Mouse (Mus musculus) forebrain, embryonic 16.5 days (tissue): ENCODE data around the gene Krt23. TPM values are rescaled to one million over a fixed set of nuclear protein-coding genes. Genes with fewer than 3 reads are reported as not detected.

ENCODE experiments used
- ATAC-seq: fragments of 200-750 bp; cut with Nextera tagmentation; 2 replicates; pipeline ENCODE4 v1.8.0; 2017; ENCODE audit warnings: mild to moderate bottlenecking, moderate library complexity
- H3K27ac ChIP-seq: fragments of 300-500 bp; sonication (generic); 2 replicates; pipeline ENCODE4 v1.5.1; 2014; ENCODE audit warnings: low read length, control low read depth
- H3K27me3 ChIP-seq: fragments of 300-500 bp; sonication (generic); replicated peaks from 2 replicates; pipeline ENCODE4 v1.6.1; 2014; ENCODE audit warnings: low read length; ENCODE audit not compliant: control insufficient read depth, insufficient read depth
- H3K36me3 ChIP-seq: fragments of 300-500 bp; sonication (generic); 2 replicates; pipeline ENCODE4 v1.6.1; 2014; ENCODE audit not compliant: control insufficient read depth, insufficient read depth
- H3K4me1 ChIP-seq: fragments of 300-500 bp; sonication (generic); replicated peaks from 2 replicates; pipeline ENCODE4 v1.6.1; 2014; ENCODE audit warnings: low read length; ENCODE audit not compliant: control insufficient read depth, insufficient read depth
- H3K4me2 ChIP-seq: fragments of 300-500 bp; sonication (generic); 2 replicates; pipeline ENCODE4 v1.6.1; 2014; ENCODE audit warnings: mild to moderate bottlenecking, low read length, control low read depth
- H3K4me3 ChIP-seq: fragments of 300-500 bp; sonication (generic); replicated peaks from 2 replicates; pipeline ENCODE4 v1.5.1; 2014; ENCODE audit warnings: mild to moderate bottlenecking, low read length, control low read depth
- H3K9ac ChIP-seq: fragments of 300-500 bp; sonication (generic); replicated peaks from 2 replicates; pipeline ENCODE4 v1.6.1; 2014; ENCODE audit warnings: low read depth, low read length, control low read depth
- H3K9me3 ChIP-seq: fragments of 300-500 bp; sonication (generic); 2 replicates; pipeline ENCODE4 v1.6.1; 2016; ENCODE audit warnings: low read length; ENCODE audit not compliant: control insufficient read depth
- WGBS: fragments of 180-500 bp; shearing (Covaris S2); extraction: QIAGEN DNeasy Blood & Tissue Kit; methylation state at CpG from one replicate; pipeline ENCODE4 v1.1.7; 2014; 5-methylcytosine and 5-hydroxymethylcytosine counted together
- polyA plus RNA-seq: library from polyadenylated mRNA; unstranded; fragments of >200 nt; fragmentation: Nextera tagmentation; extraction: Ambion mirVana; gene quantifications from 2 replicates; pipeline ENCODE4 v1.2.1, GENCODE M21; 2015

The Krt23 gene
- polyA plus RNA-seq, 1 experiment from 2014 or later, result not detected

DNA sequence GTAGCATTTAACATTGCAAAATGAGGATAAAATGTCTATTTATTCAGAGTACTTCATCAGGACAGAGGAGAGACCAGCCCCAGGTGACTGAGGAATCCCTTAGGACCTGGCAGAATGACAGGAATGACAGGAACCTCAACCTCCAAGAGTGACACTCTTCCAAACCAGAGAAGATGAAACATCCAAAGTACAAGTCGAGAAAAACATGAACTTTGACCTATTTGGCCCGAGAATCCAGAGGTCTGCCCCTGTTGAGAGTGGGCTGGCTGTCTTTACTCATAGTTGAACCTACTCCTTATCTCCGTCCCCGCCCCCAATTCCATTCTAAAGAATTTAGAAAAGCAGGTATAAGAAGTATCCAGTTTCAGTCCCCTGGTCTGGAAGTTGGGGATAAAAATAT is 2.3 kb downstream of the Krt23 start:
- WGBS, result 84% methylated on average over 4 of the region's 4 CpGs
- no peaks in the 10 kb centered on the region for H3K9me3 ChIP-seq
- no peaks in the 10 kb centered on the region for H3K4me1 ChIP-seq
- no peaks in the 10 kb centered on the region for H3K27me3 ChIP-seq
- ATAC-seq, result no peak
- no peak overlapping the region for H3K9ac ChIP-seq
- no peaks in the 10 kb centered on the region for H3K36me3 ChIP-seq
- no peak overlapping the region for H3K27ac ChIP-seq
- no peak overlapping the region for H3K4me3 ChIP-seq
- no peak overlapping the region for H3K4me2 ChIP-seq

DNA sequence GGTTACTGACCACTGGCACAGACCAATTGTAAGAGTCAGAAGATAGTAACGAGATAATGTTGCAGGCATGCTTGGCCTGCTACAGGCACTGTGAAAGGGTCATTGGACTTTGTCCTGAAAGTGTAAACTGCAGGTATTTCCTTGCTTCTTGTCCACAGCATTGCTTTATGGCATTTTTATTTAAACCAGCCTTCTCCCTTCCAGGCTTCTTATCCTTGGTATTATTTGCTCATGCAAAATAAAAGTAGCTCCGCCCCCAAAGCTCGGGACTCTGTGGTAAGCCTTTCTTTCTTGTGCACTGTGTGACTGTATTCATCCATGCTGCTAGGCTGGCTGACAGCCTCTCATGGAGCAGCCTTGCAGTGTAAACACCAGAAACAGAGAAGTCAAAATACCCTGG is 3.7 kb downstream of the Krt23 start:
- Histone ChIP-seq H3K27ac (no peak overlapping the region), H3K4me1 (no peaks in the 10 kb centered on the region), H3K4me3 (no peak overlapping the region), H3K9ac (no peak overlapping the region), H3K9me3 (no peaks in the 10 kb centered on the region), H3K36me3 (no peaks in the 10 kb centered on the region), H3K27me3 (no peaks in the 10 kb centered on the region), H3K4me2 (no peak overlapping the region)
- no peak for ATAC-seq
- 27% methylated on average over 3 of the region's 3 CpGs for WGBS

DNA sequence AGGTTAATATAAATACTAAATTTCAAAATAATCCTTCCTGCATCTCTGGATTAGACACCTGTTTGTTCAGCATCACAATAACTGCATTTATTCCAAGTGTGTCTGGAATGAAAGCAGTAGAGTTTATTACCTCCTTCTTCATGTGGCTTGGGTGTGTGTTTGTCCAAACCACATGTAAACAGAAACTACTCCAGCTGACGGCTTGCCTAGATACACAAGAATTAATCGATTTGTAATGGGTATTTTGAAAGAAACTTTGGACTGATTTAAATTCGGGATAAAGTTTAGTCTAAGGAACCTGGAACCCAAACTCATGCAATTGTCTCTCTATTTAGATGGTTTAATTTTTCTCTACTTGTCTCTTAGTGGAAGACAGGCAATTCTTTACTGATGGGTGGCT is 18.0 kb downstream of the Krt23 start:
- Histone ChIP-seq H3K27ac (no peak overlapping the region), H3K9ac (no peak overlapping the region), H3K4me1 (no peaks in the 10 kb centered on the region), H3K36me3 (no peaks in the 10 kb centered on the region), H3K4me3 (no peak overlapping the region), H3K4me2 (no peak overlapping the region), H3K9me3 (no peaks in the 10 kb centered on the region), H3K27me3 (no peaks in the 10 kb centered on the region)
- ATAC-seq, result no peak
- 88% methylated on average over 3 of the region's 3 CpGs for WGBS

DNA sequence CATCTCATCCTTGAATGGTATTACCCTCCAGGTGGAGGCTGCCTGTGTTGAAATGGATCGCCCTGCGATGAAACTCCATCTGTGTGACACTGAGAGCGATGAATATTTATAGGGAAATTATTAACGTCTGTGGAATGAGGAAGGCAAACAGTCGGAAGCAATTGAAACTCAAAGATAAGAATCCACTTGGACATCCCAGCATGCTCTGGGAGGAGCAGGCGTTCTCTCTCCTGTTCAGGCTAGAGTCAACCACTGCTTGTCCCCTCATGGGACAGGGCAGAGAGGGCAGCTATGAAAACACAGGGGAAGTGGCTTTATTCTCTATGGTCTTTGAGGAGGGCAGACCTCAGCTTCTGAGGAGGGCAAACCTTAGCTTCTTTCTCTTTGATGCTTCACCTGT is 19.5 kb downstream of the Krt23 start:
- no peak for ATAC-seq
- no peak overlapping the region for H3K4me3 ChIP-seq
- no peak overlapping the region for H3K4me2 ChIP-seq
- no peaks in the 10 kb centered on the region for H3K27me3 ChIP-seq
- WGBS, result 77% methylated on average over 6 of the region's 6 CpGs
- no peak overlapping the region for H3K27ac ChIP-seq
- H3K9me3 ChIP-seq, result no peaks in the 10 kb centered on the region
- H3K4me1 ChIP-seq, result no peaks in the 10 kb centered on the region
- H3K9ac ChIP-seq, result no peak overlapping the region
- H3K36me3 ChIP-seq, result no peaks in the 10 kb centered on the region

DNA sequence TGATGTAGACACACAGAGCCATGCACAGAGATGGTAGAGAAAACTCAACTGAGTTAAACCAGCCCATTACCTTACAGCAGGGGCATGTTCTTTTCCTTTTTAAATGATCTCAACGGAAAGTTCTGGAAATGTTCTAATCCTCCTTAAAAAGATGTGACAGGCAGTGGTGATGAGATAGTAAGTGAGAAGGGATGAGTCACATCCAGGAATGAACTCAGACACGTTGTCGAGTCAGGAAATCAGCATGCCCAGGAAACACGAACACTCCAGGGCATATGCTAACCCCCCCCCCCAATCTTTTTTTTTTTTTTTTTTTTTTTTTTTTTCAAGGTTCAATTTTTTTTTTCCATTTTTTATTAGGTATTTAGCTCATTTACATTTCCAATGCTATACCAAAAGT is 20.5 kb downstream of the Krt23 start:
- WGBS, result 88% methylated on average over 4 of the region's 4 CpGs
- Histone ChIP-seq H3K9ac (no peak overlapping the region), H3K4me2 (no peak overlapping the region), H3K27ac (no peak overlapping the region), H3K4me1 (no peaks in the 10 kb centered on the region), H3K27me3 (no peaks in the 10 kb centered on the region), H3K4me3 (no peak overlapping the region), H3K36me3 (no peaks in the 10 kb centered on the region), H3K9me3 (no peaks in the 10 kb centered on the region)
- ATAC-seq, result no peak

GRCm38 (mm10) chr11:99471946-99472345 is 21.0 kb downstream of the Krt23 start:
- H3K4me3 ChIP-seq, result no peak overlapping the region
- no peak for ATAC-seq
- no peak overlapping the region for H3K4me2 ChIP-seq
- H3K9ac ChIP-seq, result no peak overlapping the region
- WGBS, result 96% methylated on average over 6 of the region's 6 CpGs
- no peaks in the 10 kb centered on the region for H3K36me3 ChIP-seq
- no peak overlapping the region for H3K27ac ChIP-seq
- H3K27me3 ChIP-seq, result no peaks in the 10 kb centered on the region
- H3K4me1 ChIP-seq, result no peaks in the 10 kb centered on the region
- no peaks in the 10 kb centered on the region for H3K9me3 ChIP-seq

GRCm38 (mm10) chr11:99469228-99469627 is 23.7 kb downstream of the Krt23 start:
- no peaks in the 10 kb centered on the region for H3K9me3 ChIP-seq
- no peak overlapping the region for H3K9ac ChIP-seq
- H3K4me2 ChIP-seq, result no peak overlapping the region
- no peak overlapping the region for H3K27ac ChIP-seq
- 90% methylated on average over 4 of the region's 4 CpGs for WGBS
- ATAC-seq, result no peak
- no peaks in the 10 kb centered on the region for H3K4me1 ChIP-seq
- no peaks in the 10 kb centered on the region for H3K27me3 ChIP-seq
- no peak overlapping the region for H3K4me3 ChIP-seq
- H3K36me3 ChIP-seq, result no peaks in the 10 kb centered on the region

- H3K4me3 ChIP-seq, result no peak overlapping the region
- no peak for ATAC-seq
- H3K27ac ChIP-seq, result no peak overlapping the region
- H3K4me1 ChIP-seq, result no peaks in the 10 kb centered on the region
- no peaks in the 10 kb centered on the region for H3K36me3 ChIP-seq
- H3K4me2 ChIP-seq, result no peak overlapping the region
- H3K9ac ChIP-seq, result no peak overlapping the region
- H3K27me3 ChIP-seq, result no peaks in the 10 kb centered on the region
- 87% methylated on average over 11 of the region's 11 CpGs for WGBS
- H3K9me3 ChIP-seq, result no peaks in the 10 kb centered on the region
Observed at GRCm38 (mm10) chr11:99468566-99468965, 24.4 kb downstream of the Krt23 start.

DNA sequence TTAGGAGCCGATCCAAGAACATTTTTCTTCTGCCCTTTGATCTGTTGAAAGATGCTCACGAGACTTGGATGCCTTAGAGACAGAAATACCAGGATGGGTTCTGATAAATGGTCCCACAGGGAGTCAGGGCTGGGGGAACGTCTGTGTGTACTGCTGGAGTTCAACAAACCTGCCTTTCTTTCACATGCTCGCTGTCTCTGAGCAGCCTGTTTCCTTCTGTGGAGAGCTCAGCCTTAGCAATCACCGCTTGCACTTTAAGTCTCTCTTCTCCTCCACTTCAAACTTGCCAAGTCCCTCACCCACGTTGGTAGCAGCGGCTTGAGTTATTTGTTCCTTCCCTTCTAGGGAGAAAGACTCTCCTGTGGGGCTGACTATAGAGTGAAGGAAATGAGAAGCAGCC is 26.6 kb downstream of the Krt23 start:
- ATAC-seq, result no peak
- Histone ChIP-seq H3K9ac (no peak overlapping the region), H3K36me3 (no peaks in the 10 kb centered on the region), H3K4me3 (no peak overlapping the region), H3K27ac (no peak overlapping the region), H3K27me3 (no peaks in the 10 kb centered on the region), H3K4me2 (no peak overlapping the region), H3K9me3 (no peaks in the 10 kb centered on the region), H3K4me1 (no peaks in the 10 kb centered on the region)
- WGBS, result 54% methylated on average over 7 of the region's 7 CpGs

DNA sequence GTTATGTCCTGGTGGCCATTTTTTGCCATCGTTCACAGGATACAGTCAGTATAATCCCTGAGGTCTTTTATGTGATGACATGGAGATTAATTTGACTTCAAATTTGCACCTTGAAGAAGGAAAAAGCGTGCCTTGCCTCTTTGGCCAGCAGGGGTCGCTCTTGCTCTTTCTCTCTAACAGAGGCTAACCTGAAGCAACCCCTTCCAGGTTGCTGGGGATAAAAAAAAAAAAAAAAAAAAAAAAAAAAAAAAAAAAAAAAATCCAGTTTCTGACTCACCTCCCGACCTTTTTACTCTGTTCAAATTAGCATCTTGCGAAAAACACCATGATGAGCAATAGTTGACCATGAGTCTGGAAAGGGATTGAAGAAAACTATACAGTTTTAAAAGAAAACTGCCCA is 28.1 kb downstream of the Krt23 start:
- Histone ChIP-seq H3K4me3 (no peak overlapping the region), H3K36me3 (no peaks in the 10 kb centered on the region), H3K27me3 (no peaks in the 10 kb centered on the region), H3K4me1 (no peaks in the 10 kb centered on the region), H3K27ac (no peak overlapping the region), H3K9ac (no peak overlapping the region), H3K4me2 (no peak overlapping the region), H3K9me3 (no peaks in the 10 kb centered on the region)
- WGBS, result 7% methylated on average over 5 of the region's 5 CpGs
- 0 out of 2 replicates have a peak, but pooled peaks have one; percentile 20 for ATAC-seq
